Mouse (Mus musculus) limb, embryonic 11.5 days (tissue): ENCODE measurements around the gene St13. TPM values are rescaled to one million over a fixed set of nuclear protein-coding genes. Genes with fewer than 3 reads are reported as not detected.
A peak's percentile ranks its signal among the peaks of the same experiment; 100 is the strongest.

Experiments
- ATAC-seq: fragments of 200-750 bp; cut with Nextera tagmentation; 2 replicates; pipeline ENCODE4 v1.8.0; 2017; ENCODE audit warnings: low read depth; ENCODE audit not compliant: insufficient number of reproducible peaks, low FRiP score, low TSS enrichment
- DNase-seq: peaks from one replicate; pipeline ENCODE4 v3.0.0-alpha.2; 2015; ENCODE audit warnings: low spot score
- H3K27ac ChIP-seq: fragments of 300-500 bp; sonication (generic); replicated peaks from 2 replicates; pipeline ENCODE4 v1.5.1; 2014; ENCODE audit warnings: low read depth, mild to moderate bottlenecking, low read length
- H3K27me3 ChIP-seq: fragments of 300-500 bp; sonication (generic); 2 replicates; pipeline ENCODE4 v1.6.1; 2014; ENCODE audit warnings: mild to moderate bottlenecking, low read length, mixed read lengths; ENCODE audit not compliant: control insufficient read depth, insufficient read depth
- H3K36me3 ChIP-seq: fragments of 300-500 bp; sonication (generic); 2 replicates; pipeline ENCODE4 v1.6.1; 2014; ENCODE audit warnings: mild to moderate bottlenecking, low read length, moderate library complexity, mixed read lengths; ENCODE audit not compliant: control insufficient read depth, insufficient read depth
- H3K4me1 ChIP-seq: fragments of 300-500 bp; sonication (generic); 2 replicates; pipeline ENCODE4 v1.6.1; 2014; ENCODE audit warnings: low read length, mixed read lengths; ENCODE audit not compliant: control insufficient read depth, insufficient read depth
- H3K4me2 ChIP-seq: fragments of 300-500 bp; sonication (generic); 2 replicates; pipeline ENCODE4 v1.6.1; 2014; ENCODE audit warnings: low read depth, mild to moderate bottlenecking, moderate library complexity; ENCODE audit not compliant: severe bottlenecking
- H3K4me3 ChIP-seq: fragments of 300-500 bp; sonication (generic); 2 replicates; pipeline ENCODE4 v1.5.1; 2014; ENCODE audit warnings: low read depth, low read length
- H3K9ac ChIP-seq: fragments of 300-500 bp; sonication (generic); 2 replicates; pipeline ENCODE4 v1.6.1; 2014; ENCODE audit warnings: mild to moderate bottlenecking, low read length
- H3K9me3 ChIP-seq: fragments of 300-500 bp; sonication (generic); 2 replicates; pipeline ENCODE4 v1.6.1; 2016; ENCODE audit warnings: low read length; ENCODE audit not compliant: control insufficient read depth
- WGBS: fragments of 180-500 bp; shearing (Covaris S2); extraction: QIAGEN DNeasy Blood & Tissue Kit; methylation state at CpG from one replicate; pipeline ENCODE4 v1.1.7; 2014; 5-methylcytosine and 5-hydroxymethylcytosine counted together
- polyA plus RNA-seq: library from polyadenylated mRNA; unstranded; fragments of >200 nt; fragmentation: Nextera tagmentation; extraction: Ambion mirVana; gene quantifications from 2 replicates; pipeline ENCODE4 v1.2.1, GENCODE M21; 2014

The St13 gene
- polyA plus RNA-seq, 1 experiment from 2014 or later = 209 TPM

DNA sequence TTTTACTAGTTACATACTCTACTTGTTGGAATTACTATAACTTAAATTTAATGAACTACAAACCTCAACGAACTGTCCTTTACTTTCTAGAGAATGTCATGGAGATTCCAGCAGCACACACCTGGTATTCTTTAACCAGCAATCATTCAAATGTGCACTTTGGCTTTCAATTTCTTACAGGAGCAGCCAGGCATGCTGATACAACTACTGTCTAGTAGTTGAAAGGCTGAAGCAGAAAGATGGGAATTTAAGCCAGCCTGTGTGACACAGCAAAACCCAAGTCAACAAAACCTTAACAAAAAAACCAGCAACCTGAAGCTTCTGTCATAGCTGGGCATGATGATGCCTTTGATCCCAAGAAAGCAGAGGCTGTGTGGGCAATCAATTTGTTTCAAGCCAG is 37.4 kb downstream of the St13 start:
- no peak for ATAC-seq
- Histone ChIP-seq H3K27me3 (no peaks in the 10 kb centered on the region), H3K9ac (no peak overlapping the region), H3K36me3 (peaks cover 5% of the 10 kb centered on the region; the same call in 1 of the 2 replicates), H3K9me3 (no peaks in the 10 kb centered on the region), H3K4me1 (peaks cover 7% of the 10 kb centered on the region; the same call in 1 of the 2 replicates), H3K4me2 (no peak overlapping the region), H3K4me3 (no peak overlapping the region), H3K27ac (no peak overlapping the region)
- no peak for DNase-seq
- WGBS = 72% methylated on average over 1 of the region's 1 CpGs

DNA sequence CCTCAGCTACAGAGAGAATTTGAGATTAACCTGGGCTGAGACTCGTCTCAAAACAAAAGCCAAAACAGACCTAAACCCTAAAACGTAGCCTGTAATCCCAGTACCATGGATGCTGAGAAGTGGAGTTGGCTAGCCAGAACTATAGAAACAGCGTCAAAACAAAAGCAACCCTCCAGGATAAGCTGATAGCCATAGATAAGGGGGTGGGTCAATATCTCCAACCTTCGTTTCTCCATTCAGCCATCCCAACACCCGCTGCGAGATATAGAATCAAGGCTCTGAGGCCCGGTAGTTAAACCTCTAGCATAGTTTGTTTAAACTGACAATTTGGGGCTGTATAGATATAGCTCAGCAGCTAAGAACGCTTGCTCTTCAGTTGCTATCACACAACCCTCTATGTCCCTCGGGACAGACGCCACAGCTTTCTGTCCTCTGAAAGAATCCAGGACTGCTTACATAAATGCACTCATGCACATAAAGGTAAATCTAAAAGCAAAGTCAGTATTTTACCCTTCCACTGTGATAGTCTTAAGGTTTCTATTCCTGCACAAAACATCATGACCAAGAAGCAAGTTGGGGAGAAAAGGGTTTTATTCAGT is 38.4 kb downstream of the St13 start:
- 44% methylated on average over 10 of the region's 10 CpGs for WGBS
- Histone ChIP-seq H3K4me3 (no peak overlapping the region), H3K36me3 (peaks cover 2% of the 10 kb centered on the region; the same call in 1 of the 2 replicates), H3K4me2 (peak overlapping the region; percentile 74; the same call in 1 of the 2 replicates), H3K4me1 (peaks cover 7% of the 10 kb centered on the region; the same call in 1 of the 2 replicates), H3K9ac (no peak overlapping the region), H3K9me3 (no peaks in the 10 kb centered on the region), H3K27me3 (no peaks in the 10 kb centered on the region), H3K27ac (peak overlapping the region; percentile 65)
- no peak for ATAC-seq
- no peak for DNase-seq

DNA sequence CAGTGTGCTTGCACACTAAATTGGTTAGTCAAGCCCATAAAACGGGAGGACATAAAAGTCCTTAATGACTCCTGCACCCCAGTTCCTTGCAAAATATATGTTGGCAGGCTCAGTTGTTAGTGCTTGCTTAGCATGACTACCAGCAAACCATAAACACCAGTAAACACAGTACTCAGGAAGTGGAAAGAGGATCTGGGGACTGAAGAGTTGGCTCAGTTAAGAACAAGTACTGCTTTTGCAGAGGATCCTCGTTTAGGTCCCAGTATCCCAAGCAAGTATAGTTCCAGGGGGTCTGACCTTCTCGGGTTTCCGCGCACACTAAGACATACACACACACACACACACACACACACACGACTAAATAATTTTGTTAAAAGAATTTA is 38.9 kb downstream of the St13 start:
- peak overlapping the region; percentile 60; the same call in 1 of the 2 replicates for H3K4me3 ChIP-seq
- WGBS = 33% methylated on average over 6 of the region's 6 CpGs
- H3K36me3 ChIP-seq = peaks cover 2% of the 10 kb centered on the region; the same call in 1 of the 2 replicates
- peaks cover 7% of the 10 kb centered on the region; the same call in 1 of the 2 replicates for H3K4me1 ChIP-seq
- no peaks in the 10 kb centered on the region for H3K9me3 ChIP-seq
- peak overlapping the region; percentile 74 for H3K4me2 ChIP-seq
- DNase-seq = no peak
- H3K9ac ChIP-seq = no peak overlapping the region; the same call in 1 of the 2 replicates
- ATAC-seq = peak; percentile 75; the same call in 1 of the 2 replicates
- peak overlapping the region; percentile 65 for H3K27ac ChIP-seq
- H3K27me3 ChIP-seq = no peaks in the 10 kb centered on the region

DNA sequence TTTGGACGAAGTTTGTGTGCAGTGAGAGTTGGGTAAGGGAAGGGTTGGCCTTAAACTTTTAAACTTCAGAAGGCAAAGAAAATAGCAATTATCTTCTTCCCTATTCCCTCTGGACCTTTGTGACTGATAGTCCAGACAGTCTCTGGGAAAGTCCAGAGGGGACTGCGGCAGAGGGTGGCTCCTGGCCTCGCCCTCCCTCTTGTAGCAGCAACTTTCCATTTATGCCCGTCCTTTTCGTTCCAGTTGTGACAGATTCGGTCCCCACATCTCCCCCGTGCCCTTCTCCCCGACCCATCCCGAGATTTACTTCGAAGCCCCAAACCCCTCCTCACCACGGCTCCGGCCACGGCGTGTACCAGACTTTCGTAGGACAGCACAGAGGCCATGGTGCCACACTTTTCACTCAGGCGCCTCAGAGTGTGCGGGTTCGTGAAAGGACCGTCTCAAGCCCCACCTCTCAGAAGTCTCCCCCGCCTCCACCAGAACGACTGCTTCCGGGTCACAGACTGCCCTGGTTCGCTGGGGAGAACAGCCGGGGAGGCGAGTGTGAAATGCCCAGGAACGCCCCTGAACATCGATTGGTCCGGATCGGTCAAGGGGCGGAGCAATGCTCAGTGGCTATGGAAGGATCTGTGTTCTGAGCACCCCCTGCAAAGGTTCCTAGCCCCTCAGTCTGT is 39.4 kb downstream of the St13 start, which contains the start of gene Slc25a17:
TSS of gene Slc25a17 (minus strand) at position 468 of the 677 bp plus-strand sequence.
- H3K4me3 ChIP-seq = peak within 1 kb of the TSS; percentile 60
- peak within 1 kb of the TSS; percentile 75 for H3K9ac ChIP-seq
- H3K9me3 ChIP-seq = no peaks in the 10 kb centered on the region
- no peaks in the 10 kb centered on the region for H3K27me3 ChIP-seq
- peak within 1 kb of the TSS; percentile 65 for H3K27ac ChIP-seq
- peaks cover 2% of the 10 kb centered on the region; the same call in 1 of the 2 replicates for H3K36me3 ChIP-seq
- WGBS = 1% methylated on average over 30 of the region's 30 CpGs
- peak; percentile 98 for ATAC-seq
- peak within 1 kb of the TSS; percentile 74 for H3K4me2 ChIP-seq
- H3K4me1 ChIP-seq = peaks cover 7% of the 10 kb centered on the region; the same call in 1 of the 2 replicates
- peak; percentile 98 for DNase-seq

DNA sequence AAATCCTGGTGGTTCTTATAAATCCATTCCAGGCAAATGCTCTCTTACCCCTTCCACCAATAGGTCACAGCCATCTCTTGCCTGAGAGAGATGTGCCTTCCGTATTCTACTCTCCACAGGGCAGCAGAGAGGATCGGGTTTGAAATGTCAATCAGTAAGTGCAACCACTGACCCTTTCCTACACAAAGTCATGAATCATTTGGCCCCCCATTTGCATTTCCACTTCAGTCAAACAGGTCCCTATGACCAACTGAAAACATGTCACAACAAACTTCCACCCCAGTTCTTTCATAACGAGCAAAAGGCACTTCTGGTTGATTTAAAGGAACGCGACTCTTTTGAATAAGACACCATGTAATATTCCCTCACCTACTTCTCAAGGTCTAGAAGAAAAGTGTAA is 40.5 kb downstream of the St13 start:
- DNase-seq = no peak
- H3K27ac ChIP-seq = no peak overlapping the region
- H3K27me3 ChIP-seq = no peaks in the 10 kb centered on the region
- peaks cover 2% of the 10 kb centered on the region; the same call in 1 of the 2 replicates for H3K36me3 ChIP-seq
- H3K9ac ChIP-seq = no peak overlapping the region
- H3K4me1 ChIP-seq = peaks cover 7% of the 10 kb centered on the region; the same call in 1 of the 2 replicates
- H3K4me2 ChIP-seq = peak overlapping the region; percentile 74; the same call in 1 of the 2 replicates
- ATAC-seq = no peak
- no peak overlapping the region; the same call in 1 of the 2 replicates for H3K4me3 ChIP-seq
- no peaks in the 10 kb centered on the region for H3K9me3 ChIP-seq
- 82% methylated on average over 5 of the region's 5 CpGs for WGBS

DNA sequence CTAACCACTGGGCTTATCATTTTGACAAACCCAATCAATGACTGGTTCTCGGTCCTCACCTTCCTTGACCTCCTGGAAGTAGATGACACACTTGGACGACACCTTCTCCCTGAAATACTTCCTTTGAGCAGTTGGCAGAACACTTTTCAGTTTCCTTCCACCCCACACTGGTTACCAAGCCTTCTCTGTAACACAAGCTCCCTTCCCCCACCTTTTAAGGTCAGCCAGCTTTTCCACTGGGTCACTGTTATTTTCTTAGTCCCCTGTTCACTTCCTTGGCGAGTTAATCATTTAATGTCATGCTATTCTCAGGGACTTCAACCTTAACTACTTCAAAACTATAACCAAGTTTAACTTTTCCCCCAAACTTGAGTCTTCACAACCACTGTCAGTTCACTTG is 40.9 kb downstream of the St13 start:
- 79% methylated on average over 3 of the region's 3 CpGs for WGBS
- H3K4me1 ChIP-seq = peaks cover 7% of the 10 kb centered on the region; the same call in 1 of the 2 replicates
- no peak overlapping the region for H3K9ac ChIP-seq
- H3K4me2 ChIP-seq = no peak overlapping the region
- H3K27ac ChIP-seq = no peak overlapping the region
- H3K27me3 ChIP-seq = no peaks in the 10 kb centered on the region
- H3K4me3 ChIP-seq = no peak overlapping the region
- H3K9me3 ChIP-seq = no peaks in the 10 kb centered on the region
- DNase-seq (no peak), ATAC-seq (no peak)
- peaks cover 2% of the 10 kb centered on the region; the same call in 1 of the 2 replicates for H3K36me3 ChIP-seq

DNA sequence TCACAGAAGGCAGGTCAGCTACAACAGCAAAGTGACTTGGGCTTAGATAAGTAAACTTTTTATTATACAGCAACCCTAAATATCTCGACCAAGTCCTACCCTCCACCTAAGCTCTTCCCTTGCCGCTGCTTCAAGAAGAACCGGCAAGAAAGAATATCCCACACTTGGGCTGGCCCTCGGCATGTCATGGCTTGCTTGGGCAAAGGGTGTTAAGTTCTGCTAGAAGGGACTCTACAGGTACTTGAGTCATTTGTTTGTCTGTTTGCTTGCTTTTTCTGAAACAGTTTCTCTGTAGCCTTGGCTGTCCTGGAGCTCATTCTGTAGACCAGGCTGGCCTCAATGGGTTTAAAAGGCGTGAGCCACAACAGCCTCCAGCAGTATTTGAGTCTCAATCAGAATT is 42.9 kb downstream of the St13 start:
- 25% methylated on average over 5 of the region's 5 CpGs for WGBS
- Histone ChIP-seq H3K36me3 (no peaks in the 10 kb centered on the region), H3K4me2 (no peak overlapping the region), H3K9me3 (no peaks in the 10 kb centered on the region), H3K27ac (no peak overlapping the region), H3K4me1 (peaks cover 7% of the 10 kb centered on the region; the same call in 1 of the 2 replicates), H3K9ac (no peak overlapping the region), H3K27me3 (no peaks in the 10 kb centered on the region), H3K4me3 (no peak overlapping the region)
- no peak for DNase-seq
- ATAC-seq = no peak

DNA sequence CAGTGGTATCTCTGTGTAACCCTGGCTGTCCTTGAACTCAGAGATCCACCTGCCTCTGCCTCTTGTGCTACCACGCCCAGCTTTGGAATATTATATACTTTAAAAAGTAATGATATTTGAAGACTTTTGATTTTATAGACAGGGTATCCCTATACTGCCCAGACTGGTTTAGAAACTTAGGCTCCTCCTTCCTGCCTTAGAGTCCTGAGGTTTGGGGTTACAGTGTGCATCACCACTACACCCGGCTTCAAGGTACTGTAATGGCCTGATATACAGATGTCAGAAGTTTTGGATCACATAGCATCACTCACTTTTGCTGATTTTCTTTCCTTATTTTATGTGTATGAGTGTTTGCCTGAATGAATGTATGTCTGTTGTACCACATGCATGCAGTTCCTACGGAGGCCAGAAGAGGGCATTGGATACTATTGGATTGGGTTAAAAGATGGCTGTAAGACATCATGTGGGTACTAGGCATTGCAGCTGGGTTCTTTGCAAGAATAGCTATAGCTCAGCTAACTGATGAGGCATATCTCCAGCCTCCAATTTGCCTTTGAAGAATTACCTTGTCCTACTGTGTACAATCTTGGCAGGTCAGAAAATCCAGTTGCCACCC is 44.6 kb downstream of the St13 start:
- H3K9ac ChIP-seq = no peak overlapping the region
- no peak overlapping the region for H3K4me3 ChIP-seq
- peaks cover 7% of the 10 kb centered on the region; the same call in 1 of the 2 replicates for H3K4me1 ChIP-seq
- H3K27me3 ChIP-seq = no peaks in the 10 kb centered on the region
- ATAC-seq (peak; percentile 39; the same call in 1 of the 2 replicates), DNase-seq (peak; percentile 83)
- no peaks in the 10 kb centered on the region for H3K9me3 ChIP-seq
- no peak overlapping the region for H3K27ac ChIP-seq
- WGBS = 58% methylated on average over 3 of the region's 3 CpGs
- no peaks in the 10 kb centered on the region for H3K36me3 ChIP-seq
- H3K4me2 ChIP-seq = no peak overlapping the region
